Mouse (Mus musculus): Measurements from ENCODE around the gene Atp13a5. TPM values are rescaled to one million over a fixed set of nuclear protein-coding genes. Genes with fewer than 3 reads are reported as not detected.
A peak's percentile ranks its signal among the peaks of the same experiment; 100 is the strongest.

The Atp13a5 gene
- total RNA-seq, 2 experiments from 2014 or later: 3.5 to 5.1 TPM

DNA sequence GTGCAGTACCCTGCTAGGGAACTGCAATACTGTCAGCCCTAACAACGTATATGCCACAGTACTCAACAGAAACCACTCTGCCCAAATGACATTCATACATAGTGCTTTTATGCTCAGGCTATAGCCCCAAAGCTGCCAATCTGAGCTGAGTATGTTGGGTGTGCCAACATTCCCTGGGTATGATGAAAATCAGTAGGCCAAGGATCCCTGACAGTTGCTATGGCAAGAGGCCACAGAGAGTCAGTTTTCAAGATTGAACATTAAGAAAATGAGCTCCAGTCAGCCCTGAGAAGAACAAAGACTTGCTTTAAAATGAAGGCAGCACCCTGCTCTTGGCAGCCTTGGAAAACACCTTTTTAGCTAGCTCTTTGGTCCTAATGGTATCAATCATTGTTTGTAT, 183.4 kb downstream of the Atp13a5 start:
- no peak overlapping the region for H3K27ac ChIP-seq
- DNase-seq: peak; percentile 32
- intact Hi-C loops (cut with DNase I): loop anchor here (5.0 kb wide), 1 partner anchor 48 kb away; no protein-coding TSS in a partner anchor
- H3K4me3 ChIP-seq: no peak overlapping the region
- no peak for TF ChIP-seq CTCF (IDR thresholded peaks at IDR 0.05)

DNA sequence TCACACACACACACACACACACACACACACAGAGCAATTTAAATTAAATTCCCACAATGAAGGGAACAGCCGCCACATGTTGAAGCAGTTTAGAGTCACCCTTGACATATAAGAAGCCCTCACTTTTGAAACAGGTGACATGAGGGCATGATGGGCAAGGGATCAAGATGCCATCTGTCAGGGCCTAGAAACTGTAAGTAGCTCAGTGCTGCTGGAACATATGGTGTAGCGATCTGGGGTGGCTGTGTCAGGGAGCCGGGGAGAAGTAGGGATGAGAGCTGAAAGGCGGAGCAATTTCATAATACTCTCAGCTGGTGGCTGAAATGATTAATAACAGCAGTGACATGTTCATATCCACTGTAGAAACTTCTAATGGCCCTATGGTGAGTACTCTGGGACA, 184.6 kb downstream of the Atp13a5 start:
- no peak for TF ChIP-seq CTCF (IDR thresholded peaks at IDR 0.05)
- DNase-seq: peak; percentile 35
- H3K27ac ChIP-seq: no peak overlapping the region
- H3K4me3 ChIP-seq: no peak overlapping the region
- intact Hi-C loops (cut with DNase I): no loop called here

DNA sequence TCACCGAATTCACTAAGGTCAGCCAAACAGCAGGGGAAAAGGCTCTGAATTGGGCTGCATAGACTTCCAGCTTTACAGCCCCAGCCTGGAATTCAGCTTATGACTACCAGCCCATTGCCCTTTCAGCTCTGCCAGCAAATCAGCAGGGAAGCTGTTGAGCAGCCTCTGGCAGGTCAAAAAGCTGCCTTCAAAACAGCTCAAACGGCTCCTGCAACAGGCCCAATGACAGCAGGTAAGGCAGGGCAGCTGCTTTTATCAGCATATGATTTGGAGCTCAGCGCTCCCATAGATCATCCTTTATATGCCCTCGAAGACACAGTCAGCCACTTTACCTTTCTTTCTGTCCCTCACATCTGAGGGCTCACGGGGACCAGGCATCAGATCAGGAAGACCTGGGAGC, 185.6 kb downstream of the Atp13a5 start:
- no peak overlapping the region for H3K4me3 ChIP-seq
- TF ChIP-seq CTCF (IDR thresholded peaks at IDR 0.05): no peak
- no peak overlapping the region; the same call in 1 of the 2 replicates for H3K27ac ChIP-seq
- no peak for DNase-seq
- intact Hi-C loops (cut with DNase I): no loop called here

Other genes with a start within 250 kb of the Atp13a5 start
- gene Hrasls, start 169.0 kb downstream of the Atp13a5 start, total RNA-seq (2021): 10 to 100 TPM; 63.0 to 63.8 TPM
- gene Atp13a4, start 166.1 kb upstream of the Atp13a5 start, total RNA-seq (2021): not detected
- 100 to 1,000 TPM in 1 of 2 experiments, 10 to 100 TPM in 1; 77.8 to 104 TPM for gene Opa1, start 200.6 kb upstream of the Atp13a5 start, total RNA-seq (2021)